Comparison of ENCODE assay signal across 29 mouse cellular contexts in the genomic region with DNA sequence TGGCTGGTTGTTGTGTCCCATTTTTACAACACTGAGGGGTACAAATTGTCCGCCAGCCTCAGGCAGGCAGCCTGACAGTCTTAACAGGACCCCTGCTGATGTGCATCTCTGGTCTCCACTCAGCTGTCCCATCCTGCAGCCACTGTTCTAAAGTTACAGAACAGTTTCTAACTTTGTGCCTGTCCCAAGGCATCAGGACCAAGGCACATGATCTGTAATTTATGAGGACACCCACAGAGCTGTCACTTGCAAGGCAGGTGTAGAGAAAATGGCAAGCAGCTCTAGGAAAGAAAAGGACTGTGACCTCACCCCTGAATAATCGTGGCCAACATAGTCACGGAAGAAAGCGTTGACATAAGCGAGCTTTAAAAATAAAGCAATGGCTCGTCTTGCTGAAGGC.
A peak's percentile ranks its signal among the peaks of the same experiment; 100 is the strongest.
DNase-seq lines count a peak whose midpoint lies in the region; ATAC-seq lines count a peak whose summit lies in the region.
"Had no signal": no experiment of that assay in that cellular context is flagged by ENCODE, and none has a peak within 500 bp of the region (broad histone marks: within the 10 kb centered on the region; RNA-seq: fewer than 3 reads in every experiment).

No protein-coding gene starts in this region.

- peak; percentile 63 for ATAC-seq in limb, embryonic 15.5 days (ENCODE audit: insufficient number of reproducible peaks, low FRiP score, low TSS enrichment, low read depth)
- ATAC-seq in forebrain, embryonic 11.5 days (replicated peaks; ENCODE audit: low FRiP score): no peak
- ATAC-seq: forebrain, embryonic 13.5 days; forebrain, embryonic 16.5 days; hindbrain, postnatal 0 days; inflammation-experienced regulatory T-cells, adult 6 months; intestine, embryonic 16.5 days; Patski had no signal

- H3K9ac ChIP-seq in limb, embryonic 15.5 days: no peak overlapping the region
- H3K9ac ChIP-seq in forebrain, embryonic 11.5 days (ENCODE audit: low read length): no peak overlapping the region
- H3K9ac ChIP-seq: embryonic facial prominence, embryonic 12.5 days; forebrain, embryonic 13.5 days; heart, embryonic 13.5 days; hindbrain, embryonic 14.5 days had no signal

- H3K4me2 ChIP-seq in limb, embryonic 15.5 days: no peak overlapping the region
- H3K4me2 ChIP-seq in forebrain, embryonic 11.5 days (ENCODE audit: low read depth, low read length, severe bottlenecking): no peak overlapping the region
- H3K4me2 ChIP-seq: embryonic facial prominence, embryonic 12.5 days; forebrain, embryonic 13.5 days; heart, embryonic 13.5 days; hindbrain, embryonic 14.5 days had no signal

- 73% methylated on average over 6 of the region's 6 CpGs for WGBS in limb, embryonic 15.5 days
- 83% methylated on average over 6 of the region's 6 CpGs for WGBS in forebrain, embryonic 11.5 days

- no peak overlapping the region for H3K4me3 ChIP-seq in limb, embryonic 15.5 days
- H3K4me3 ChIP-seq in forebrain, embryonic 11.5 days (ENCODE audit: low read depth, low read length): no peak overlapping the region
- H3K4me3 ChIP-seq: embryonic facial prominence, embryonic 12.5 days; erythroblast, embryonic 14.5 days; forebrain, embryonic 13.5 days; heart, adult 2 months; heart, embryonic 10.5 days; heart, embryonic 13.5 days had no signal

- DNase-seq in gastrocnemius, adult 18-20 months (ENCODE audit: low spot score): peak; percentile 72
- DNase-seq in gastrocnemius, postnatal 14 days: no peak
- DNase-seq in gastrocnemius, postnatal 25 days: peak; percentile 46
- DNase-seq in gastrocnemius, postnatal 36 days: no peak
- no peak for DNase-seq in forebrain, embryonic 11.5 days (ENCODE audit: low spot score)
- DNase-seq in frontal cortex, postnatal 14 days (ENCODE audit: low spot score in 2 of 2): no peak
- DNase-seq: adrenal gland, postnatal 10 days; adrenal gland, postnatal 36 days; B cell, adult 2 months; cerebellum, adult 18-20 months; cerebellum, adult 9-10 months; cerebellum, postnatal 14 days; heart, adult 2 months; heart, postnatal 14 days; heart, postnatal 4 days had no signal

- intact Hi-C loops in gastrocnemius, postnatal 14 days (cut with DNase I; ENCODE audit: low total_unique reads): no loop called here
- intact Hi-C loops in gastrocnemius, postnatal 36 days (cut with DNase I): loop anchor here (5.0 kb wide), 1 partner anchor 93 kb away; a partner anchor contains a TSS

- H3K9me3 ChIP-seq in limb, embryonic 15.5 days: no peaks in the 10 kb centered on the region
- no peaks in the 10 kb centered on the region for H3K9me3 ChIP-seq in forebrain, embryonic 11.5 days (ENCODE audit: control insufficient read depth, low read length)
- H3K9me3 ChIP-seq: embryonic facial prominence, embryonic 12.5 days; forebrain, embryonic 13.5 days; G1E; heart, embryonic 10.5 days; heart, embryonic 13.5 days had no signal

- H3K27ac ChIP-seq in limb, embryonic 15.5 days: peak overlapping the region; percentile 38
- no peak overlapping the region for H3K27ac ChIP-seq in forebrain, embryonic 11.5 days (ENCODE audit: low read depth, low read length)
- H3K27ac ChIP-seq: embryonic facial prominence, embryonic 12.5 days; forebrain, embryonic 13.5 days; heart, embryonic 10.5 days; hindbrain, embryonic 14.5 days; hindbrain, postnatal 0 days had no signal

- no peaks in the 10 kb centered on the region for H3K36me3 ChIP-seq in limb, embryonic 15.5 days
- H3K36me3 ChIP-seq in forebrain, embryonic 11.5 days (ENCODE audit: control insufficient read depth, insufficient read depth, low read length): no peaks in the 10 kb centered on the region
- H3K36me3 ChIP-seq: embryonic facial prominence, embryonic 12.5 days; G1E; heart, embryonic 10.5 days; heart, embryonic 13.5 days had no signal

- no peaks in the 10 kb centered on the region for H3K27me3 ChIP-seq in limb, embryonic 15.5 days
- H3K27me3 ChIP-seq in forebrain, embryonic 11.5 days (ENCODE audit: control insufficient read depth, insufficient read depth, low read length): no peaks in the 10 kb centered on the region
- H3K27me3 ChIP-seq: CH12.LX; embryonic facial prominence, embryonic 12.5 days; forebrain, embryonic 13.5 days; heart, embryonic 13.5 days; Patski had no signal

- no peaks in the 10 kb centered on the region for H3K4me1 ChIP-seq in limb, embryonic 15.5 days
- H3K4me1 ChIP-seq in forebrain, embryonic 11.5 days (replicated peaks; ENCODE audit: control insufficient read depth, insufficient read depth, low read length): no peaks in the 10 kb centered on the region
- H3K4me1 ChIP-seq: forebrain, embryonic 13.5 days; heart, embryonic 10.5 days had no signal

Comparison
In these comparisons a context has a peak if more than half of its experiments do, and no peak if none do; other contexts are left out.
1. DNase-seq: peak in gastrocnemius, adult 18-20 months (single experiment) and gastrocnemius, postnatal 25 days (single experiment); none in gastrocnemius, postnatal 14 days (single experiment), gastrocnemius, postnatal 36 days (0 of 2), forebrain, embryonic 11.5 days (single experiment) and frontal cortex, postnatal 14 days (0 of 2).